Mouse (Mus musculus): ENCODE results near the gene Fscn2. TPM values are rescaled to one million over a fixed set of nuclear protein-coding genes. Genes with fewer than 3 reads are reported as not detected.
A peak's percentile ranks its signal among the peaks of the same experiment; 100 is the strongest.
"Not testable (repeated sequence)": the region's sequence is repeated elsewhere in the genome, so short reads cannot be mapped to it uniquely, and the experiment has no call there.

Gene Fscn2
- total and polyA plus RNA-seq, 3 experiments: not detected

GRCm38 (mm10) chr11:120346383-120347034, 14.8 kb upstream of the Fscn2 start:
- H3K9me3 ChIP-seq (replicated peaks; ENCODE audit: low read length); DNase-seq (ENCODE audit: extremely low read depth); H3K27ac ChIP-seq (ENCODE audit: insufficient read depth, low read depth); dilution Hi-C loops (cut with MboI; ENCODE audit: extremely low pct_ligation_motif_present, extremely low pct_unique_long_range_greater_than_20kb, low sequenced_read_pairs); in situ Hi-C loops (cut with MboI; ENCODE audit: low pct_ligation_motif_present, low pct_unique_long_range_greater_than_20kb, low sequenced_read_pairs); H3K27me3 ChIP-seq (replicated peaks); H3K9ac ChIP-seq (ENCODE audit: insufficient read depth, low read depth): not testable (repeated sequence)
- Histone ChIP-seq H3K4me2 (ENCODE audit: insufficient read depth, low read depth, poor library complexity, severe bottlenecking) (peak overlapping the region; percentile 52), H3K4me1 (ENCODE audit: control insufficient read depth in 1 of 2, insufficient read depth in 2 of 2) (peaks cover 14 to 31% of the 10 kb centered on the region in 2 experiments), H3K4me3 (replicated peaks in 1 of 3; ENCODE audit: low read depth in 2 of 3, low read length in 2 of 3, poor library complexity in 1 of 3) (peak overlapping the region; percentile 1 to 60 (median 59)), H3K36me3 (replicated peaks in 1 of 2; ENCODE audit: control insufficient read depth in 1 of 2, insufficient read depth in 1 of 2, low read length in 1 of 2) (peaks cover 18 to 22% of the 10 kb centered on the region in 2 experiments), H3K79me2 (replicated peaks; ENCODE audit: control insufficient read depth, extremely low read depth, insufficient read depth, poor library complexity, severe bottlenecking) (peaks cover 17% of the 10 kb centered on the region)
- peak; percentile 51; the same call in 1 of the 2 replicates for TF ChIP-seq POLR2AphosphoS2 (IDR thresholded peaks at IDR 0.05; ENCODE audit: low read depth, low read length)
- peak; percentile 13; the same call in 1 of the 2 replicates for TF ChIP-seq POLR2A (IDR thresholded peaks at IDR 0.05; ENCODE audit: low read depth, low read length)

DNA sequence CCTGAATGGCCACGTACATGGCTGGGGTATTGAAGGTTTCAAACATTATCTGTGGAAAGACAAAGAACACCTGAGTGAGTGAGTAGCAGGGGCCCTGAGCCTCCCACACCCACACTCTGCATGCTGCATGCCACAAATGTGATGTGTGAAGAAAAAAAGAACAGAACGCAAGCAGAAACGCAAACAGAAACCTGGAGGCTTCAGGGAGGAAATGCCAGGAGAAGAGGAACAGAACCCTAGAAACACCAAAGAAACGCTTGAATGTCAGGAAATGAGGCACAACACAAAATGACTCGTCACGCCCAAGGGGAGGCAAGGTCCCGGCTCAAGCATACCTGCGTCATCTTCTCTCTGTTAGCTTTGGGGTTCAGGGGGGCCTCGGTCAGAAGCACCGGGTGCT, 14.0 kb upstream of the Fscn2 start:
- peaks cover 18 to 22% of the 10 kb centered on the region in 2 experiments for H3K36me3 ChIP-seq (replicated peaks in 1 of 2; ENCODE audit: control insufficient read depth in 1 of 2, insufficient read depth in 1 of 2, low read length in 1 of 2)
- H3K4me1 ChIP-seq (ENCODE audit: control insufficient read depth in 1 of 2, insufficient read depth in 2 of 2): peaks cover 14 to 37% of the 10 kb centered on the region in 2 experiments
- peak overlapping the region; percentile 81 to 98 (median 92) for H3K4me3 ChIP-seq (replicated peaks in 1 of 3; ENCODE audit: low read depth in 2 of 3, low read length in 2 of 3, poor library complexity in 1 of 3)
- H3K4me2 ChIP-seq (ENCODE audit: insufficient read depth, low read depth, poor library complexity, severe bottlenecking): peak overlapping the region; percentile 76
- DNase-seq (ENCODE audit: extremely low read depth): no peak
- TF ChIP-seq CHD1 (IDR thresholded peaks at IDR 0.05; ENCODE audit: low read depth, low read length) (peak; percentile 68; the same call in 1 of the 2 replicates), IRF4 (IDR thresholded peaks at IDR 0.05; ENCODE audit: low read depth, low read length) (no peak)
- in situ Hi-C loops (cut with MboI; ENCODE audit: low pct_ligation_motif_present, low pct_unique_long_range_greater_than_20kb, low sequenced_read_pairs): no loop called here
- dilution Hi-C loops (cut with MboI; ENCODE audit: extremely low pct_ligation_motif_present, extremely low pct_unique_long_range_greater_than_20kb, low sequenced_read_pairs): no loop called here
- no peaks in the 10 kb centered on the region for H3K27me3 ChIP-seq (replicated peaks)
- H3K9ac ChIP-seq (ENCODE audit: insufficient read depth, low read depth): peak overlapping the region; percentile 97
- H3K9me3 ChIP-seq (replicated peaks; ENCODE audit: low read length): no peaks in the 10 kb centered on the region
- no peak overlapping the region for H3K27ac ChIP-seq (ENCODE audit: insufficient read depth, low read depth)
- peaks cover 17% of the 10 kb centered on the region for H3K79me2 ChIP-seq (replicated peaks; ENCODE audit: control insufficient read depth, extremely low read depth, insufficient read depth, poor library complexity, severe bottlenecking)

DNA sequence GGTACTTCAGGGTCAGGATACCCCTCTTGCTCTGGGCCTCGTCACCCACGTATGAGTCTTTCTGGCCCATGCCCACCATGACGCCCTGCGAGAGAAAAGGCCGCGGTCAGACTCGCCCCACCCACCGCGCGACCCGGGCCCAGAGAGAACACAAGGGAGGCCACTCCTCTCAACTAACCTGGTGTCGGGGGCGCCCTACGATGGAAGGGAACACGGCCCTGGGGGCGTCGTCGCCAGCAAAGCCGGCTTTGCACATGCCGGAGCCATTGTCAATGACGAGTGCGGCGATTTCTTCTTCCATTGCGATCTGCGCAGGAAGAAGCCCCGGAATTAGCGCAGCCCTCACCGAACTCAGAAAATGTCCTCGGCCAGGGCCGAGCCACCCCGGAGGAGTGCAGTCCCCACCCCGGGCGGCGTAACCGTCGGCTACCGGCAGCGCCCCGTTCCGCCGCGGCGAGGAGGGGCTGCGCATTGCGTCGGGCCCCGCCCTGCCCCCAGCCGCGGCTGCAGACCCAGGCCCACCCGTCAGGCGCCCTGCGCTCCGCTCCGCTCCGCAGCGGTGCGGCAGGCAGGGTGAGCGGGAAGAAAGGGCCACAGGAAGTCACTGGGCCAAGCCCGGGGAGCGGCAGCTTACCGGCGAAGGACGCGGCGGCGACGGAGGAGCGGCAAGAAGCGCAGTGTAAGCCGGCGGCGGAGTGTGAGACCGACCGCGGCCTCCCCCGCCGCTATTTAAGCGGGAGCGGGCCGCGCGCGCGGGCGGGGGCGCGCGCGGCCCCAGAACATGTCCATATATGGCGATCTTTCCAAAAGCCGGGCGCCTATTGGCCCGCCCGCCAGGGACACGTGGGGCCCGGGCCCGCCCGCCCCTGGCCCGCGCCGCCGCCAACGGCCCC, 13.3 kb upstream of the Fscn2 start, which contains the start of gene Actg1:
Gene Actg1 (minus strand): TSS at position 752 of the 893 bp plus-strand sequence.
- Histone ChIP-seq H3K4me3 (replicated peaks in 1 of 3; ENCODE audit: low read depth in 2 of 3, low read length in 2 of 3, poor library complexity in 1 of 3) (peak within 1 kb of the TSS; percentile 81 to 98 (median 92)), H3K27me3 (replicated peaks) (no peaks in the 10 kb centered on the region), H3K36me3 (replicated peaks in 1 of 2; ENCODE audit: control insufficient read depth in 1 of 2, insufficient read depth in 1 of 2, low read length in 1 of 2) (peaks cover 18 to 22% of the 10 kb centered on the region in 2 experiments), H3K27ac (ENCODE audit: insufficient read depth, low read depth) (peak within 1 kb of the TSS; percentile 80), H3K4me2 (ENCODE audit: insufficient read depth, low read depth, poor library complexity, severe bottlenecking) (peak within 1 kb of the TSS; percentile 78), H3K9ac (ENCODE audit: insufficient read depth, low read depth) (peak within 1 kb of the TSS; percentile 97), H3K9me3 (replicated peaks; ENCODE audit: low read length) (no peaks in the 10 kb centered on the region), H3K4me1 (ENCODE audit: control insufficient read depth in 1 of 2, insufficient read depth in 2 of 2) (peaks cover 14 to 42% of the 10 kb centered on the region in 2 experiments), H3K79me2 (replicated peaks; ENCODE audit: control insufficient read depth, extremely low read depth, insufficient read depth, poor library complexity, severe bottlenecking) (peaks cover 17% of the 10 kb centered on the region)
- in situ Hi-C loops (cut with MboI; ENCODE audit: low pct_ligation_motif_present, low pct_unique_long_range_greater_than_20kb, low sequenced_read_pairs): no loop called here
- DNase-seq (ENCODE audit: extremely low read depth): peak; percentile 89
- dilution Hi-C loops (cut with MboI; ENCODE audit: extremely low pct_ligation_motif_present, extremely low pct_unique_long_range_greater_than_20kb, low sequenced_read_pairs): no loop called here
- TF ChIP-seq EP300 (IDR thresholded peaks at IDR 0.05; ENCODE audit: low read length) (no peak), MXI1 (IDR thresholded peaks at IDR 0.05; ENCODE audit: low read depth, low read length) (peak; percentile 24; the same call in 1 of the 2 replicates), NELFE (IDR thresholded peaks at IDR 0.05; ENCODE audit: low read depth, low read length) (peak; percentile 100), USF1 (IDR thresholded peaks at IDR 0.05; ENCODE audit: low read depth, low read length) (peak; percentile 82), TCF12 (IDR thresholded peaks at IDR 0.05; ENCODE audit: low read depth, low read length) (peak; percentile 78), MAFK (IDR thresholded peaks at IDR 0.05; ENCODE audit: insufficient replicate concordance, low read length) (no peak), POLR2A (IDR thresholded peaks at IDR 0.05; ENCODE audit: low read depth, low read length) (peak; percentile 96), MEF2A (IDR thresholded peaks at IDR 0.05; ENCODE audit: borderline replicate concordance, low read depth, low read length) (0 out of 2 replicates have a peak, but pooled peaks have one; percentile 45), CHD2 (IDR thresholded peaks at IDR 0.05; ENCODE audit: low read length) (peak; percentile 60; the same call in 1 of the 2 replicates), CTCF (conservative IDR thresholded peaks at IDR 0.05 in 1 of 2, IDR thresholded peaks at IDR 0.05 in 1 of 2; ENCODE audit: low read depth in 2 of 2, low read length in 2 of 2) (no peak), TBP (conservative IDR thresholded peaks at IDR 0.05; ENCODE audit: low read depth, low read length) (peak; percentile 95), RCOR1 (conservative IDR thresholded peaks at IDR 0.05; ENCODE audit: low read depth, low read length) (0 out of 2 replicates have a peak, but pooled peaks have one; percentile 23), ZMIZ1 (IDR thresholded peaks at IDR 0.05; ENCODE audit: low read depth, low read length) (peak; percentile 99), HCFC1 (IDR thresholded peaks at IDR 0.05; ENCODE audit: low read depth, low read length) (peak; percentile 59), GABPA (IDR thresholded peaks at IDR 0.05; ENCODE audit: insufficient replicate concordance, low read depth, low read length) (no peak), ZKSCAN1 (IDR thresholded peaks at IDR 0.05; ENCODE audit: borderline replicate concordance, low read depth, low read length) (no peak), IRF4 (IDR thresholded peaks at IDR 0.05; ENCODE audit: low read depth, low read length) (0 out of 2 replicates have a peak, but pooled peaks have one; percentile 27), KAT2A (IDR thresholded peaks at IDR 0.05; ENCODE audit: insufficient replicate concordance, low read length) (peak; percentile 60; the same call in 1 of the 2 replicates), RAD21 (IDR thresholded peaks at IDR 0.05; ENCODE audit: low read depth, low read length) (no peak), PAX5 (IDR thresholded peaks at IDR 0.05; ENCODE audit: low read length) (no peak)
